Mouse (Mus musculus): Measurements from ENCODE around the gene Gm28635. TPM values are rescaled to one million over a fixed set of nuclear protein-coding genes. Genes with fewer than 3 reads are reported as not detected.
A peak's percentile ranks its signal among the peaks of the same experiment; 100 is the strongest.
"Not testable (repeated sequence)": the region's sequence is repeated elsewhere in the genome, so short reads cannot be mapped to it uniquely, and the experiment has no call there.

Gene Gm28635
- polyA plus RNA-seq, 1 experiment = not detected

- Histone ChIP-seq H3K4me1 (ENCODE audit: control insufficient read depth, insufficient read depth, insufficient read length, low read length) (0 out of 2 replicates have a peak, but pooled peaks cover 2% of the 10 kb centered on the region), H3K27ac (replicated peaks; ENCODE audit: low read depth, low read length) (no peak overlapping the region), H3K4me3 (ENCODE audit: insufficient read depth, low read depth, low read length) (no peak overlapping the region)
These were observed 29.7 kb upstream of the Gm28635 start for GRCm38 (mm10) chr2:84707523-84707922.

GRCm38 (mm10) chr2:84705295-84705694 lies 27.5 kb upstream of the Gm28635 start:
- Histone ChIP-seq H3K4me1 (ENCODE audit: control insufficient read depth, insufficient read depth, insufficient read length, low read length) (0 out of 2 replicates have a peak, but pooled peaks cover 2% of the 10 kb centered on the region), H3K27ac (replicated peaks; ENCODE audit: low read depth, low read length) (no peak overlapping the region), H3K4me3 (ENCODE audit: insufficient read depth, low read depth, low read length) (no peak overlapping the region)

DNA sequence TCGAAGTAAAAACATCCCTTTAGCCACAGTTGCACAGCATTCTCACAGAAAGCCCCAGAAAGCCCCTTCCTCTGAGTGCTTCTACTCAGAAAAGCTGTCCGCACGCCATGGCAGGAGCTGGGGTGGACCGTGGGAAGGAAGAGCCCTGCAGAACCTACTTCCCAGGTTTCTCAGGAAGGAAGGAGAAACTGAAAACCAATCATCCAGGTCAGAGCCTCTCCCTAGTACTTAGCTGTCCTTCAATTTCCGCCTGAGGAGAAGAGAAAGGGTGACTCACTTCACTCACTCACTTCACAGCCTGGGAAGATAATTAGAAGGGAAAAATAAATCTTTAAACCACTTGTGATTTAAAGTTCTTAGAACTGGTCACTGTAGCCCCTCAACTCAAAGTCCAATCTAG lies 26.5 kb upstream of the Gm28635 start:
- H3K27ac ChIP-seq (replicated peaks; ENCODE audit: low read depth, low read length) = no peak overlapping the region

DNA sequence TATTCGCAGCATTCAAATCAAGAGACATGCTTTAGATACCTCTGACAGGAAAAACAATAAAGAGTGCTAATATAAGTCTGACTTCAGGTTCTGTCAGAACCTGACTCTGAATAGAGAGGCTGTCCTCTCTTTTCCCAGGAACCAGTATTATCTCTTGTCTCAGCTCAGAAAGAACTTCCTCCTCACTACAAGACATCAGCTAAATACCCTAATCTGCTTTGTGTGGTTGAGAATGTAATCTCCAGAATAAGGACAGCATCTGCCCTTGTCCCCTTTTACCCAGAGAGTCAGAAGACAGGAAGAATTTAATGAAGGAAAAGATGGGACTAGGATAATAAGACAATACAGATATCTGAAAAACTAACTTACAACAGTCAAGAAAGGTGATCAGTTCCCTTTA lies 25.7 kb upstream of the Gm28635 start:
- Histone ChIP-seq H3K27ac (replicated peaks; ENCODE audit: low read depth, low read length) (no peak overlapping the region), H3K4me1 (ENCODE audit: control insufficient read depth, insufficient read depth, insufficient read length, low read length) (no peaks in the 10 kb centered on the region), H3K4me3 (ENCODE audit: insufficient read depth, low read depth, low read length) (no peak overlapping the region)

More for the DNA sequence above, 26.5 kb upstream of the Gm28635 start:
- Histone ChIP-seq H3K4me3 (ENCODE audit: insufficient read depth, low read depth, low read length) (no peak overlapping the region), H3K4me1 (ENCODE audit: control insufficient read depth, insufficient read depth, insufficient read length, low read length) (no peaks in the 10 kb centered on the region)

- Histone ChIP-seq H3K27ac (replicated peaks; ENCODE audit: low read depth, low read length) (no peak overlapping the region), H3K4me1 (ENCODE audit: control insufficient read depth, insufficient read depth, insufficient read length, low read length) (no peaks in the 10 kb centered on the region), H3K4me3 (ENCODE audit: insufficient read depth, low read depth, low read length) (no peak overlapping the region)
These were observed 17.3 kb upstream of the Gm28635 start for GRCm38 (mm10) chr2:84695007-84695695.

DNA sequence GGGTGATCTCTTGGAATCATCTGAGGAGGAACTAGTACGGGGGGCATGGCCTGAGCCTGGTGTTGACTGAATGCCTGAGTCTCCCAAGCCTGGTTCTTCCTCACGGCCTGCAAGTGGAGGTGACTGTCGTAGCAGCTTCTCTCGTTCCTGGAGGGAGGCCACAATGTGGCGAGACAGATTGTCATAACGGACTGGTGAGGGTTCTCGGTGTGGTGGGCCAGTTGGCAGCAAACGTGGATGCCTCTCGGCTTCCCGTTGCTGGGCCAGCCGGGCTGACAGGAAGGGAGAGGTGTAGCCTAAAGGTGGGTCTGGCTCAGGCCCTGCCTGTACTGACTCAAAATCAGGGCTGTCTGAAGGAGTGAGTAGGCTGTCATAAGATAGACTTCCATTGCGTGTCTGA lies 12.2 kb upstream of the Gm28635 start:
- no peak overlapping the region for H3K27ac ChIP-seq (replicated peaks; ENCODE audit: low read depth, low read length)
- H3K4me1 ChIP-seq (ENCODE audit: control insufficient read depth, insufficient read depth, insufficient read length, low read length) = no peaks in the 10 kb centered on the region
- H3K4me3 ChIP-seq (ENCODE audit: insufficient read depth, low read depth, low read length) = no peak overlapping the region

- no peak overlapping the region for H3K4me3 ChIP-seq (ENCODE audit: insufficient read depth, low read depth, low read length)
- no peaks in the 10 kb centered on the region for H3K4me1 ChIP-seq (ENCODE audit: control insufficient read depth, insufficient read depth, insufficient read length, low read length)
- H3K27ac ChIP-seq (replicated peaks; ENCODE audit: low read depth, low read length) = no peak overlapping the region
These were observed 10.4 kb upstream of the Gm28635 start for GRCm38 (mm10) chr2:84688080-84688844.

DNA sequence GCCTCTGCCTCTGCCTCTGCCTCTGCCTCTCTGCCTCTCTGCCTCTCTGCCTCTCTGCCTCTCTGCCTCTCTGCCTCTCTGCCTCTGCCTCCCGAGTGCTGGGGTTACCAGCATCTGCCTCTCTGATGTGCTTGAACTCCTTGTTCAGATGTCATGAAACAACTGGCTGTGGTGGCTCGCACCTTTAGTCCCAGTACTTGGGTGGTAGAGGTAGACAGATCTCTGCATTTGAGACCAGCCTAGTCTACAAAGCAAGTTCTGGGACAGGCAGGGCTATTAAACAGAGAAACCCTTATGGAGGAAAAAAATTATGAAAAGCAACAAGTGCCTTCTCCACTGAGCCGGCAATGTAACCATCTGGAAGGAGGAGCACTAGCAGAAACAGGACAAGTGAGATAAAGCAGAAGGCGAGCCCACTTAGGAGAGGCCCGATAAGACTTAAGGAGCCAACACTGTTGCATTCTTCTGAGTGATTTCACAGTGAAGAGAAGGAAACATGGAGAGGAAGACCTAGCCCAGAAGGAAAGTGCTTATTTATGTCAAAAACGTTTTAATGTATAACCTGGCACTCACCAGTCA lies 4.9 kb upstream of the Gm28635 start:
- Histone ChIP-seq H3K27ac (replicated peaks; ENCODE audit: low read depth, low read length) (no peak overlapping the region), H3K4me3 (ENCODE audit: insufficient read depth, low read depth, low read length) (no peak overlapping the region), H3K4me1 (ENCODE audit: control insufficient read depth, insufficient read depth, insufficient read length, low read length) (no peaks in the 10 kb centered on the region)

GRCm38 (mm10) chr2:84679016-84679415 lies 1.2 kb upstream of the Gm28635 start, which contains the start of gene Tmx2:
TSS of gene Tmx2 (minus strand) at chr2:84679140.
- no peak within 1 kb of the TSS for H3K27ac ChIP-seq (replicated peaks; ENCODE audit: low read depth, low read length)
- peak within 1 kb of the TSS; percentile 77 for H3K4me3 ChIP-seq (ENCODE audit: insufficient read depth, low read depth, low read length)

GRCm38 (mm10) chr2:84677270-84677967 lies 422 bp downstream of the Gm28635 start:
- Histone ChIP-seq H3K4me3 (ENCODE audit: insufficient read depth, low read depth, low read length) (peak overlapping the region; percentile 72), H3K27ac (replicated peaks; ENCODE audit: low read depth, low read length) (0 out of 2 replicates have a peak overlapping the region, but pooled peaks have one; percentile 33), H3K4me1 (ENCODE audit: control insufficient read depth, insufficient read depth, insufficient read length, low read length) (no peaks in the 10 kb centered on the region)

More at GRCm38 (mm10) chr2:84679016-84679415, 1.2 kb upstream of the Gm28635 start, which contains the start of gene Tmx2:
- no peaks in the 10 kb centered on the region for H3K4me1 ChIP-seq (ENCODE audit: control insufficient read depth, insufficient read depth, insufficient read length, low read length)

GRCm38 (mm10) chr2:84671535-84671934 lies 6.3 kb downstream of the Gm28635 start:
- not testable (repeated sequence) for H3K4me3 ChIP-seq (ENCODE audit: insufficient read depth, low read depth, low read length); H3K27ac ChIP-seq (replicated peaks; ENCODE audit: low read depth, low read length); H3K4me1 ChIP-seq (ENCODE audit: control insufficient read depth, insufficient read depth, insufficient read length, low read length)

- H3K4me1 ChIP-seq (ENCODE audit: control insufficient read depth, insufficient read depth, insufficient read length, low read length) = peaks cover 3% of the 10 kb centered on the region; the same call in 1 of the 2 replicates
- peak within 1 kb of the TSS; percentile 89 for H3K27ac ChIP-seq (replicated peaks; ENCODE audit: low read depth, low read length)
- H3K4me3 ChIP-seq (ENCODE audit: insufficient read depth, low read depth, low read length) = peak within 1 kb of the TSS; percentile 93
These were observed 7.3 kb downstream of the Gm28635 start, which contains the start of gene Selenoh for GRCm38 (mm10) chr2:84670569-84670933. TSS of gene Selenoh (minus strand) at chr2:84670770.

DNA sequence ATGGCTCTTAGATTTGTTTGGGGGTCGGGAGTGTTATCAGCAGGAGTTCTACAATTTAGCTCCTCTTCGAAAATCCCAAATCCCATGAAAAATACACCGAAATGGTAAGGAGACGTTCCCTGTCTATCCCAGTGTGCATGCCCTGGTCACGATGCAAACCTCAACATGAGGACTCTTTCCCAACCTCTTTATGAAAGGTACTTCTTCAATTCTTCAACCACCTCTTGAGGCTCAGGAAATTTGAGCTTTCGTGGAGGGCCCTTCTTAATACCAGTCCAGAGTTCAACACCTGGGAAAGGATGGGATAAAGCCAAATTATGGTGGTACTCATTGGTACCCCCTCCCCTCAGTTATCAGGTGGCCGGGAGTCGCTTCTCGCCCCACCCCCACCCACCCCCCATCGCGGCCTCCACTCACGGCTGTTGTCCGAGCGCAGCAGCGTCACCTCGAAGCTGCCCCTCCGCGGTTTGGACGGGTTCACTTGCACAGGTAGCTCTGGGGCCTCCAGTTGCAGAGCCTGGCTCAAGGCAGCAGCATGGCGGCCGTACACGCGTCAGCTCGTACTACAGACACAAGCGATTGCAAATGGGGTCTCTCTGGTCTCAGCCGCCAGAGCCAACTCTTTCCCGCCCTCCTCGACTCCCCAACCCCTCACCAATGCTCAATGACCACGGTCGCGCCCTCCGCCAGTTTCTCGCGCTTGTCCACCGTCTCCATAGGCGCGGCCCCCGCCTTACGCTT lies 7.8 kb downstream of the Gm28635 start:
- Histone ChIP-seq H3K4me1 (ENCODE audit: control insufficient read depth, insufficient read depth, insufficient read length, low read length) (peaks cover 3% of the 10 kb centered on the region; the same call in 1 of the 2 replicates), H3K4me3 (ENCODE audit: insufficient read depth, low read depth, low read length) (peak overlapping the region; percentile 93), H3K27ac (replicated peaks; ENCODE audit: low read depth, low read length) (no peak overlapping the region)

- H3K4me1 ChIP-seq (ENCODE audit: control insufficient read depth, insufficient read depth, insufficient read length, low read length) = peaks cover 3% of the 10 kb centered on the region; the same call in 1 of the 2 replicates
- H3K4me3 ChIP-seq (ENCODE audit: insufficient read depth, low read depth, low read length) = no peak overlapping the region
- H3K27ac ChIP-seq (replicated peaks; ENCODE audit: low read depth, low read length) = peak overlapping the region; percentile 55
These were observed 11.8 kb downstream of the Gm28635 start for GRCm38 (mm10) chr2:84666081-84666480.
